33 mouse cellular contexts compared by ENCODE assay signal in genomic region chr4:107628226-107628625, GRCm38 (mm10). TPM values are rescaled to one million over a fixed set of nuclear protein-coding genes. Genes with fewer than 3 reads are reported as not detected.
DNase-seq lines count a peak whose midpoint lies in the region; ATAC-seq lines count a peak whose summit lies in the region.
"Had no signal": no experiment of that assay in that cellular context is flagged by ENCODE, and none has a peak within 500 bp of the region (broad histone marks: within the 10 kb centered on the region; RNA-seq: fewer than 3 reads in every experiment).

No protein-coding gene starts in this region.

- H3K9ac ChIP-seq in forebrain, embryonic 15.5 days (replicated peaks) = no peak overlapping the region
- no peak overlapping the region for H3K9ac ChIP-seq in midbrain, embryonic 16.5 days (ENCODE audit: low read depth, low read length)
- H3K9ac ChIP-seq in limb, embryonic 15.5 days = no peak overlapping the region
- H3K9ac ChIP-seq: embryonic facial prominence, embryonic 15.5 days; forebrain, embryonic 13.5 days; heart, embryonic 13.5 days; liver, embryonic 13.5 days; midbrain, embryonic 15.5 days had no signal

- no peak overlapping the region for H3K4me2 ChIP-seq in forebrain, embryonic 15.5 days (replicated peaks)
- H3K4me2 ChIP-seq in midbrain, embryonic 16.5 days (ENCODE audit: low read length) = no peak overlapping the region
- no peak overlapping the region for H3K4me2 ChIP-seq in limb, embryonic 15.5 days
- H3K4me2 ChIP-seq: embryonic facial prominence, embryonic 15.5 days; forebrain, embryonic 13.5 days; liver, embryonic 13.5 days; midbrain, embryonic 15.5 days had no signal

- peak overlapping the region; percentile 5; the same call in 1 of the 2 replicates for H3K27ac ChIP-seq in forebrain, embryonic 10.5 days
- H3K27ac ChIP-seq in forebrain, embryonic 15.5 days (replicated peaks) = no peak overlapping the region
- peak overlapping the region; percentile 61 for H3K27ac ChIP-seq in midbrain, embryonic 10.5 days (replicated peaks)
- H3K27ac ChIP-seq in midbrain, embryonic 16.5 days (ENCODE audit: low read length) = no peak overlapping the region
- peak overlapping the region; percentile 65 for H3K27ac ChIP-seq in limb, embryonic 15.5 days
- H3K27ac ChIP-seq: embryonic facial prominence, embryonic 15.5 days; forebrain, embryonic 13.5 days; heart, embryonic 13.5 days; kidney, postnatal 0 days; liver, embryonic 13.5 days; macrophage; midbrain, embryonic 15.5 days had no signal

- no peak overlapping the region for H3K4me3 ChIP-seq in forebrain, embryonic 10.5 days
- H3K4me3 ChIP-seq in forebrain, embryonic 15.5 days = no peak overlapping the region
- no peak overlapping the region for H3K4me3 ChIP-seq in midbrain, embryonic 10.5 days
- no peak overlapping the region for H3K4me3 ChIP-seq in midbrain, embryonic 16.5 days (ENCODE audit: low read depth, low read length)
- H3K4me3 ChIP-seq in limb, embryonic 15.5 days = no peak overlapping the region
- H3K4me3 ChIP-seq: embryonic facial prominence, embryonic 15.5 days; forebrain, embryonic 13.5 days; heart, embryonic 13.5 days; liver, embryonic 13.5 days; midbrain, embryonic 15.5 days had no signal

- H3K4me1 ChIP-seq in forebrain, embryonic 10.5 days = peaks cover 29% of the 10 kb centered on the region; the same call in 1 of the 2 replicates
- no peaks in the 10 kb centered on the region for H3K4me1 ChIP-seq in forebrain, embryonic 15.5 days
- H3K4me1 ChIP-seq in midbrain, embryonic 10.5 days = peaks cover 28% of the 10 kb centered on the region
- H3K4me1 ChIP-seq in midbrain, embryonic 16.5 days (ENCODE audit: control insufficient read depth, insufficient read depth, low read length) = no peaks in the 10 kb centered on the region
- H3K4me1 ChIP-seq in limb, embryonic 15.5 days = peaks cover 29% of the 10 kb centered on the region
- H3K4me1 ChIP-seq: forebrain, embryonic 13.5 days; liver, embryonic 13.5 days had no signal

- H3K9me3 ChIP-seq in forebrain, embryonic 10.5 days = no peaks in the 10 kb centered on the region
- H3K9me3 ChIP-seq in forebrain, embryonic 15.5 days = no peaks in the 10 kb centered on the region
- H3K9me3 ChIP-seq in midbrain, embryonic 10.5 days (replicated peaks) = no peaks in the 10 kb centered on the region
- no peaks in the 10 kb centered on the region for H3K9me3 ChIP-seq in midbrain, embryonic 16.5 days (replicated peaks; ENCODE audit: control insufficient read depth, low read length, poor library complexity, severe bottlenecking)
- no peaks in the 10 kb centered on the region for H3K9me3 ChIP-seq in limb, embryonic 15.5 days
- H3K9me3 ChIP-seq: embryonic facial prominence, embryonic 15.5 days; forebrain, embryonic 13.5 days; heart, embryonic 13.5 days; liver, embryonic 13.5 days; midbrain, embryonic 15.5 days had no signal

- 81% methylated on average over 4 of the region's 4 CpGs for WGBS in forebrain, embryonic 10.5 days
- 75% methylated on average over 4 of the region's 4 CpGs for WGBS in forebrain, embryonic 15.5 days
- 80% methylated on average over 4 of the region's 4 CpGs for WGBS in midbrain, embryonic 10.5 days
- 75% methylated on average over 4 of the region's 4 CpGs for WGBS in midbrain, embryonic 16.5 days
- 78% methylated on average over 4 of the region's 4 CpGs for WGBS in limb, embryonic 15.5 days

- H3K27me3 ChIP-seq in forebrain, embryonic 10.5 days (ENCODE audit: poor library complexity, severe bottlenecking) = no peaks in the 10 kb centered on the region
- no peaks in the 10 kb centered on the region for H3K27me3 ChIP-seq in forebrain, embryonic 15.5 days
- 0 out of 2 replicates have a peak, but pooled peaks cover 3% of the 10 kb centered on the region for H3K27me3 ChIP-seq in midbrain, embryonic 10.5 days (ENCODE audit: low read depth, poor library complexity, severe bottlenecking)
- no peaks in the 10 kb centered on the region for H3K27me3 ChIP-seq in midbrain, embryonic 16.5 days (ENCODE audit: control insufficient read depth, insufficient read depth, low read depth, low read length)
- 0 out of 2 replicates have a peak, but pooled peaks cover 3% of the 10 kb centered on the region for H3K27me3 ChIP-seq in limb, embryonic 15.5 days
- H3K27me3 ChIP-seq: embryonic facial prominence, embryonic 15.5 days; forebrain, embryonic 13.5 days; midbrain, embryonic 15.5 days; Patski had no signal

- ATAC-seq in forebrain, embryonic 15.5 days (replicated peaks) = no peak
- ATAC-seq in midbrain, embryonic 16.5 days = no peak
- no peak for ATAC-seq in limb, embryonic 15.5 days (ENCODE audit: insufficient number of reproducible peaks, low FRiP score, low TSS enrichment, low read depth)
- no peak for ATAC-seq in megakaryocyte-erythroid progenitor cell, adult 5-6 weeks (replicated peaks; ENCODE audit: low FRiP score, low TSS enrichment, poor library complexity, severe bottlenecking)
- ATAC-seq: forebrain, embryonic 13.5 days; intestine, embryonic 16.5 days; midbrain, embryonic 15.5 days had no signal

- no peaks in the 10 kb centered on the region for H3K36me3 ChIP-seq in forebrain, embryonic 10.5 days (replicated peaks)
- no peaks in the 10 kb centered on the region for H3K36me3 ChIP-seq in forebrain, embryonic 15.5 days
- H3K36me3 ChIP-seq in midbrain, embryonic 10.5 days = no peaks in the 10 kb centered on the region
- no peaks in the 10 kb centered on the region for H3K36me3 ChIP-seq in midbrain, embryonic 16.5 days (ENCODE audit: control insufficient read depth, insufficient read depth, low read length)
- H3K36me3 ChIP-seq in limb, embryonic 15.5 days = no peaks in the 10 kb centered on the region
- H3K36me3 ChIP-seq: heart, embryonic 13.5 days; liver, embryonic 13.5 days; midbrain, embryonic 15.5 days had no signal

- DNase-seq in forebrain, embryonic 10.5 days (ENCODE audit: extremely low spot score, low spot score) = no peak
- DNase-seq in midbrain, embryonic 10.5 days (ENCODE audit: low spot score) = no peak
- peak; percentile 84 to 88 for DNase-seq in cerebellum, postnatal 14 days
- DNase-seq in retina, embryonic 14.5 days (ENCODE audit: low spot score) = no peak
- DNase-seq: gastrocnemius, postnatal 14 days; heart, adult 11 months; kidney, adult 8-10 months; liver, embryonic 13.5 days; lung, adult 18-20 months; lung, postnatal 10 days; right cerebral cortex, adult 18-20 months; spleen, adult 18-20 months; thymus, adult 2 months; thymus, postnatal 36 days had no signal

RNA-seq across cellular contexts. Expression of gene Dmrtb1, which starts 55.8 kb away (rescaled TPM):
- 0.87 and 2.7 TPM in 2 replicates for polyA plus RNA-seq in forebrain, embryonic 10.5 days (2016; fragmentation: Nextera tagmentation; extraction: Ambion mirVana)
- polyA plus RNA-seq in forebrain, embryonic 15.5 days (2015; fragmentation: Nextera tagmentation; extraction: Ambion mirVana) = 18.7 and 20.4 TPM in 2 replicates
- 7.7 and 15.9 TPM in 2 replicates for polyA plus RNA-seq in midbrain, embryonic 10.5 days (2016; fragmentation: Nextera tagmentation; extraction: Ambion mirVana)
- 45.9 and 68.2 TPM in 2 replicates for polyA plus RNA-seq in midbrain, embryonic 16.5 days (2015; fragmentation: Nextera tagmentation; extraction: Ambion mirVana)
- polyA plus RNA-seq in limb, embryonic 15.5 days (2015; fragmentation: Nextera tagmentation; extraction: Ambion mirVana) = 0.14 TPM in 1 of 2 replicates, not detected in the other
- total RNA-seq in megakaryocyte-erythroid progenitor cell, adult 5-6 weeks (2014; fragmentation: Nextera tagmentation) = not detected in 2 replicates
- total RNA-seq in megakaryocyte-erythroid progenitor cell, adult 5-6 weeks (2017) = not detected in 2 replicates
- total RNA-seq: adrenal gland, postnatal 10 days; common myeloid progenitor, adult 5-6 weeks; gastrocnemius, postnatal 14 days; heart, postnatal 10 days; hematopoietic stem cell, adult 5-6 weeks; MEL had no signal
- polyA plus RNA-seq: intestine, embryonic 16.5 days; kidney, postnatal 0 days; large intestine, adult 2 months; liver, embryonic 13.5 days; macrophage; Patski; stomach, embryonic 16.5 days had no signal

Comparison
In these comparisons a context has a peak if more than half of its experiments do, and no peak if none do; other contexts are left out.
1. H3K27ac ChIP-seq: peak in forebrain, embryonic 10.5 days (single experiment), midbrain, embryonic 10.5 days (single experiment) and limb, embryonic 15.5 days (single experiment); none in forebrain, embryonic 15.5 days (single experiment) and midbrain, embryonic 16.5 days (single experiment).
2. DNase-seq: peak in cerebellum, postnatal 14 days (2 of 2); none in forebrain, embryonic 10.5 days (single experiment), midbrain, embryonic 10.5 days (single experiment) and retina, embryonic 14.5 days (single experiment).